Mouse (Mus musculus) left cerebral cortex, adult 9 months (tissue): ENCODE results near the gene Lrrk2.

Experiments
- DNase-seq, 2 experiments: peaks; one replicate each; pipeline ENCODE4 v3.0.0; 2022; ENCODE audit warnings: low spot score in 2 of 2

Gene Lrrk2

GRCm38 (mm10) chr15:91685880-91686563 lies 13.0 kb downstream of the Lrrk2 start:
- DNase-seq, result no peak

DNA sequence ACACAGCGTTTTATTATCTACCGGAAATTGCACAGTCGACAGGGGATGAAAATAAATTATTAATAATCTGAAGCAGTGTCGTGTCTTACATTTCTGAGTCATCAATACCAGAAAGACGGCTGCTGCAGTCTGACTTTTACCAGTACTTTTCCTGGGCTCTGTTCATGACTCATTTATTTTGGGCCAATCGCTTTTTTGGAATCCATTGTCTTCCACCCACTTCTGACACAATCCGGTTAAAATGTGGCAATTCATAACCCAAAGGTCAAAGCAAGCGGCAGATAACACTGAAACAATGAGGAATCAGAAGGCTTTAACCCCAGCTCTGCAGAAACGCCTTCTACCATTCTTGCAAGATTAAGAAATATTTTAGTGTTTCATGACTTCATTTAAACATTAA lies 17.7 kb downstream of the Lrrk2 start:
- DNase-seq, result no peak

- DNase-seq, result no peak
Measured at GRCm38 (mm10) chr15:91693051-91693450, 20.1 kb downstream of the Lrrk2 start.

GRCm38 (mm10) chr15:91693856-91694255 lies 20.9 kb downstream of the Lrrk2 start:
- no peak for DNase-seq

- no peak for DNase-seq
Measured at GRCm38 (mm10) chr15:91700841-91701240, 27.9 kb downstream of the Lrrk2 start.

DNA sequence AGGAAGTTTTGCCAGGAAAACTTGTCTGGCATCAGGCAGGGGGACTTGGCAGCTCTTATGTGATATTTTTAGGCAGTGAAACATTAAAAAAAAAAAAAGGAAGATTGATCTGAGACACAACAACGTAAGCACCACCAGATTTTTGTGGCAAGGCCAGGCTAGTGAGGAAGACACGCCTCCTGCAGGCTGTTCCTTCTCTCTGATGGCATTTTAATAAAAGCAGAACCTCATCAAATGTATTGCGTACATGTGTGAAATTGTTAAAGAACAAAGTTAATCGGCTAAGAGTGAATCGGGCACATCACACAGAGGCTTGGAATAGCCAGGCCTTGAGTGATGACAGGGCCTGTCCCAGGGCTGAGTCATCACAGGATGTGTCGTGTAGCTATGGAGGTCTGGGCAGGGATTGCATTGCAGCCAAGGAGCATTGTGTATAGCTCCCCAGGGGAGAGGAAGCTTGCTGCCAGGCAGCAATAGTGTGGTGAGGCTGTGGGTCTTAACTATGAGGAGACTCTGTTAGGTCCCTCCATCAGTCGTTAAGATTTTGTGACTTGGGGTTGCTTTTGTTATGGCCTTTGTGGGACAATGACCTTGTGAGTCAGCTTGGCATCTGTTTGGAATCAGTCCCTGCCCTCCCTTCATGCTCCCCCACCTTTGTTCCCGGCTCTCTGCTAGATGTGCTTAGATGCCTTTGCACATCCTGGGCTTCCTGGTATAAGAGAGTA lies 30.2 kb downstream of the Lrrk2 start:
- DNase-seq, result peak in 1 of 2 experiments; percentile 21

DNA sequence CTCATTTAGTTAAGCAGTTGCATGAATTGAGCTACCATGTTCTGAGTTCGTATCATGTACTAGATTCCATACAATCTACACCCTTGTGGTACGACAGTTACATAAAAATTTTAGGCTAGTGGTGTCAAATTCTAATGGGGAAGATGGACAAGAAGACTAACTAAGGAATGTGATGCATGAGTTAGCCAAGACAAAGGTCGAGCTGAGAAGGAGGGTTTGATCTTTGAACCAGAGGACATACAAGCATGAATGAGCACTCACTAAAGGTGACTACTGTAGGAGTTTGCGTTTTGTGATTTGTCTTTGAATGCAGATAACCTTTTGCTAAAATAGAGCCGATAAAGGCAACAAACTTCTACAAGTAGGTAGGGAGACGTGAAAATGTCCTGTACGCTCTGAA lies 31.1 kb downstream of the Lrrk2 start:
- no peak for DNase-seq

DNA sequence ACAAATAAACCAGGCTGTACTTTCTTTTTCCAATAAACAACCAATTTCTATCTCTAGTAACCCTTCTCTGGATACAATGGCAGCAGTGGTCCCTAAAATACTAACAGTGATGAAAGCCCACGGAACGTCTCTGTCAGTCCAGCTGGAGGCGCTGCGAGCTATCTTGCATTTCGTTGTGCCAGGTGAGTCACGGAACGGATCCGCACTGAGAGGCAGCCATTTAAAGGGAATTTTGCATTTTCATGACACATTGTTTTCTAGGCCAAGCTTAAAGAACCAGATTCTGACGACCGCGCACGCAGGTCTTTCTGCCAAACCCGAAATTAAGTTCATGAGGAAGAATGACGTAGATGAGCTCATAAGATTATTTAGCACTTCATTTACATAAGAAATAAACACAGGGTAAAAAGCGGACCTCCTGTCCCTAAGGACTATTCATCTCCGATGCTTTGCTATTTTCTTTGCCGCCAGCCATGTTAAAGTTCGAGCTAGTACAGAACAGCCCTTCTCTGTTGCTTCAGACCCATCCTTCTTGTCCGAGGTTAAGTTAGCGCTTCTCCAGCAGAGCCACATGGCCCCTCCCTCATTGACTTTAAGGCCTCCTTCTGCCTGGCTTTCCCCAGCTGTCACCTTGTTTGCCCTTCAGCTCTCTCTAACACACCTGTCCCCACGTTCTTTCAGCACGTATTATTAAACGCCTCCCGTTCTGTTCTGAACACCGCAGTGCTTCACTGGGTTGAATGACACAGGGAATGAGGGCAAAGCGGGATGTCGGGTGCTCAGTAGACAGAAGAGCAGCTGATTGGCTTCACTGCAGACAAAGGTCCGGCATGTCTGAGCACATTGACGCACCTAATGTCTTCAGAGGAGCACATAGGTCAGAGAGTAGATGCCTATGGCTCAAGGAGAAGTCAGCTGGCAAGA lies 36.5 kb downstream of the Lrrk2 start:
- peak in 1 of 2 experiments; percentile 38 for DNase-seq

GRCm38 (mm10) chr15:91735216-91735922 lies 62.4 kb downstream of the Lrrk2 start:
- no peak for DNase-seq

DNA sequence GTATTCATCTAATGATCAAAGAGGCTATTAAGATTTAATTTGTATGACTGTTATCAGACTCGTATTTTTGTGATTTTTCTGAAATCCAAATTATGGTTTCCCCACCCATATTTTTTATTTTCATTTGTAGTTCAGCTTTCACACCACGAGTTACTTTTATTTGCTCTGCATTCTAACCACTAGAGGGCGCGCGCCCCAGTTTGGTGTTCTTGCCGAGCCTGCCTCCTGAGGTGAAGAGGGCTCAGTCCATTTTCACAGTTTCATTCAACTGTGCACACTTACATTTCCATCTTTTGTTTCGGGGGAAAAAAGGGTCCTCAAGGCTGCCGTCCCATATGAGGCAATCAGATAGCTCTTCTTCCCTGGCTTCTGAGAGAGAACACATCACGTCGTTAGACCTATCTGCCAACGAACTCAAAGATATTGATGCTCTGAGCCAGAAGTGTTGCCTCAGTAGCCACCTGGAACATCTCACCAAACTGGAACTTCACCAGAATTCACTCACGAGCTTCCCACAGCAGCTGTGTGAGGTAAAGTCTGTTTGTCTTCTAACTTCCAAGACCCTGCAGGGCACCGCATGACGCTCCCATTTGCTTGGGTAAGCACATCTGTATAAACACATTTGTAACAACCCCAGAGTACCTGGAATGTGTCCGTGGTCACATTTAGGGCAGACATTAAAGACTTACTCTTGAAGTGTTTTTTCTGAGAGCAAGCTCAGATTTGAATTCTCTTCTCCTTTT lies 64.0 kb downstream of the Lrrk2 start:
- DNase-seq, result no peak

- no peak for DNase-seq
Measured at GRCm38 (mm10) chr15:91738808-91739207, 65.8 kb downstream of the Lrrk2 start.

GRCm38 (mm10) chr15:91745501-91745900 lies 72.5 kb downstream of the Lrrk2 start:
- DNase-seq, result no peak

DNA sequence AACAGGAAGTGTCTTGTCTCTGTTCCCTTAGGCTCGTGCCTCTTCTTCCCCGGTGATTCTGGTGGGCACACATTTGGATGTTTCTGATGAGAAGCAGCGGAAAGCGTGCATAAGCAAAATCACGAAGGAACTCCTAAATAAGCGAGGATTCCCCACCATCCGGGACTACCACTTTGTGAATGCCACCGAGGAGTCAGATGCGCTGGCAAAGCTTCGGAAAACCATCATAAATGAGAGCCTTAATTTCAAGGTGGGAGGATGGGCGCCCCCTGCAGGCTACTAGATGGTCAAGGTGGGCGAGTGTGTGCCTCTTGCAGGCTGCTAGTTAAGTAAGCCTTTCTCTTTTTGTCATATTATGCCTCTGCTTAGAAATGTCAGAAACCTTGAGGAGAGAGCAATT lies 79.1 kb downstream of the Lrrk2 start:
- DNase-seq, result peak in 1 of 2 experiments; percentile 63

GRCm38 (mm10) chr15:91753378-91754080 lies 80.6 kb downstream of the Lrrk2 start:
- no peak for DNase-seq

DNA sequence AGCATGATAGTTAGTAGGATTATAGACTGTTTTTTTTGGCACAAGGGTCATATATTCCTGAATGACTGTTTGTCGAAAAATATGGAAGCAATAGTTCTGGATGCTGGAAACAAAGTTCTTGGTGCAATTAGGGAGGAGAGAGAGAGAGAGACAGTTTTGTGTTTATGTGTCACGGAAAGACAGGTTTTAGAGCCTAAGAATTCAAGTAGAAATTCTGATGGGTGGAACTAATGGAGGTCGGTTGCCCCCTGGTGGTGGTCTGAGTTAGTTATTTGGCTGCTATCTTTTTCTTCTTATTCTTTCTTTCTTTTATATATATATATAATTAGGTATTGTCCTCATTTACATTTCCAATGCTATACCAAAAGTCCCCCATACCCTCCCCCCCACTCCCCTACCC lies 81.6 kb downstream of the Lrrk2 start:
- peak in 1 of 2 experiments; percentile 66 for DNase-seq

GRCm38 (mm10) chr15:91755756-91756155 lies 82.8 kb downstream of the Lrrk2 start:
- DNase-seq, result no peak

- DNase-seq, result no peak
Measured at GRCm38 (mm10) chr15:91772041-91772440, 99.1 kb downstream of the Lrrk2 start.

DNA sequence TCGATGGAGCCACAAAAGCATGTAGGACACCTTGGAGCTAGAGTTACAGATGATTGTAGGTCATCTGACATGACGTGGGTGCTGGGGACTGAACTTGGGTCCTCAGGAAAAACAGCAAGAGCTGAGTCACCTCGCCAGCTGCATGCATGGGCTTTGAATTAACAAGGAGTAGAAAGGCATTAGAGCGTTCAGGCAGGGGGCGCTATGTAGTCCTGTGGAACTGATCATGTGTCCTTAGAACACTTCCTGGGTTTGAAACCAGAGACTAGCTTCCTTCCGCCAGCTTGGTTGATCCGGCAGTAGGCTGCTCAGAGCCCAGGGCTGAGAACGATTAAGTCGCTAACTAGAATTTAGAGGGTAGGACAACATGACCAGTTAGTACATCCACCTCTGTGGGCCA lies 106.2 kb downstream of the Lrrk2 start:
- no peak for DNase-seq

DNA sequence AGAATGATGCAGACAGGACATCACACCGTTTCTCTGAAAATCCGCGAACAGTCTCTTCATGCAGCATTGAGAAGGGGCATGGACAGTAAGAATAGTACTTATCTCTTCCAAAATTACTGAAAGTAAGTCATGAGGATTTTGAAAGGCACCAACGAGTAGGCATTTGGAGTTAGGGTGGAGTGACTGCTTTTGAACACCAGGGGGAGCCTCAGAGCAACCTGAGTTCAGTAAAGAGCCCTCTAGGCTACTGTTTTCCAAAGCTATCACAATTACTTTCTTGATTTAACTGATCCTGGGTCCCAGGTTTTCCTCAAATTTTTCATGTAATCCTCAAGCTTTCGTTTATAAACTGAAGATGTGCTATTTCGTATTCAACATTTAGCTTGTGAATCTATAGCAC lies 108.2 kb downstream of the Lrrk2 start:
- DNase-seq, result peak in 1 of 2 experiments; percentile 50

- DNase-seq, result no peak
Measured at GRCm38 (mm10) chr15:91788338-91788737, 115.4 kb downstream of the Lrrk2 start.
